Mouse (Mus musculus): Measurements from ENCODE around the gene Stard9. TPM values are rescaled to one million over a fixed set of nuclear protein-coding genes. Genes with fewer than 3 reads are reported as not detected.
"Not testable (repeated sequence)": the region's sequence is repeated elsewhere in the genome, so short reads cannot be mapped to it uniquely, and the experiment has no call there.

Gene Stard9
- polyA plus RNA-seq, 1 experiment, result 5.1 TPM

- Histone ChIP-seq H3K79me2 (ENCODE audit: control insufficient read depth, insufficient read depth) (peaks cover 6% of the 10 kb centered on the region), H3ac (ENCODE audit: control insufficient read depth, insufficient read length) (no peak overlapping the region), H3K4me2 (ENCODE audit: low read depth) (peak overlapping the region; percentile 51), H3K36me3 (ENCODE audit: control insufficient read depth, insufficient read depth) (no peaks in the 10 kb centered on the region), H3K27me3 (ENCODE audit: control insufficient read depth, insufficient read depth, insufficient read length) (no peaks in the 10 kb centered on the region), H3K4me3 (no peak overlapping the region)
- no peak for TF ChIP-seq MAX (IDR thresholded peaks at IDR 0.05; ENCODE audit: low read depth)
- TF ChIP-seq MYOD1 (IDR thresholded peaks at IDR 0.05; ENCODE audit: control insufficient read depth in 1 of 3, insufficient read length in 2 of 3, low read depth in 2 of 3), result no peak
- TF ChIP-seq E2F4 (IDR thresholded peaks at IDR 0.05; ENCODE audit: insufficient read depth), result no peak
These were observed 34.7 kb downstream of the Stard9 start for GRCm38 (mm10) chr2:120663491-120664154.

GRCm38 (mm10) chr2:120667446-120667845 lies 38.5 kb downstream of the Stard9 start:
- H3ac ChIP-seq (ENCODE audit: control insufficient read depth, insufficient read length), result no peak overlapping the region
- peaks cover 4% of the 10 kb centered on the region for H3K79me2 ChIP-seq (ENCODE audit: control insufficient read depth, insufficient read depth)
- no peak overlapping the region for H3K4me2 ChIP-seq (ENCODE audit: low read depth)
- no peaks in the 10 kb centered on the region for H3K36me3 ChIP-seq (ENCODE audit: control insufficient read depth, insufficient read depth)
- H3K4me3 ChIP-seq, result no peak overlapping the region
- no peaks in the 10 kb centered on the region for H3K27me3 ChIP-seq (ENCODE audit: control insufficient read depth, insufficient read depth, insufficient read length)
- TF ChIP-seq TCF3 (IDR thresholded peaks at IDR 0.05; ENCODE audit: insufficient read length, low read depth) (no peak), CEBPB (IDR thresholded peaks at IDR 0.05; ENCODE audit: insufficient read depth, poor library complexity, severe bottlenecking) (no peak), TCF12 (IDR thresholded peaks at IDR 0.05; ENCODE audit: insufficient read depth, poor library complexity, severe bottlenecking) (no peak), SRF (IDR thresholded peaks at IDR 0.05; ENCODE audit: control insufficient read depth, insufficient read length, low read depth) (no peak), MAX (IDR thresholded peaks at IDR 0.05; ENCODE audit: low read depth) (no peak), POLR2AphosphoS2 (IDR thresholded peaks at IDR 0.05; ENCODE audit: insufficient read length, low read depth) (no peak), REST (IDR thresholded peaks at IDR 0.05; ENCODE audit: insufficient read depth, insufficient read length) (no peak), MYOD1 (IDR thresholded peaks at IDR 0.05; ENCODE audit: control insufficient read depth in 1 of 3, insufficient read length in 2 of 3, low read depth in 2 of 3) (no peak), USF1 (IDR thresholded peaks at IDR 0.05; ENCODE audit: low read depth) (no peak), MYOG (IDR thresholded peaks at IDR 0.05; ENCODE audit: control insufficient read depth in 1 of 3, insufficient read depth in 1 of 3, insufficient read length in 2 of 3, low read depth in 2 of 3) (no peak), POLR2A (IDR thresholded peaks at IDR 0.05; ENCODE audit: insufficient read length, low read depth) (no peak), E2F4 (IDR thresholded peaks at IDR 0.05; ENCODE audit: insufficient read depth) (no peak)

GRCm38 (mm10) chr2:120670253-120670652 lies 41.3 kb downstream of the Stard9 start:
- no peak overlapping the region for H3K4me3 ChIP-seq
- TF ChIP-seq USF1 (IDR thresholded peaks at IDR 0.05; ENCODE audit: low read depth), result no peak
- H3K36me3 ChIP-seq (ENCODE audit: control insufficient read depth, insufficient read depth), result peaks cover 7% of the 10 kb centered on the region
- no peak overlapping the region for H3ac ChIP-seq (ENCODE audit: control insufficient read depth, insufficient read length)
- H3K4me2 ChIP-seq (ENCODE audit: low read depth), result no peak overlapping the region
- H3K79me2 ChIP-seq (ENCODE audit: control insufficient read depth, insufficient read depth), result no peaks in the 10 kb centered on the region
- no peaks in the 10 kb centered on the region for H3K27me3 ChIP-seq (ENCODE audit: control insufficient read depth, insufficient read depth, insufficient read length)

GRCm38 (mm10) chr2:120681151-120681550 lies 52.2 kb downstream of the Stard9 start:
- H3K4me2 ChIP-seq (ENCODE audit: low read depth); H3K36me3 ChIP-seq (ENCODE audit: control insufficient read depth, insufficient read depth); H3K4me3 ChIP-seq; H3K79me2 ChIP-seq (ENCODE audit: control insufficient read depth, insufficient read depth); H3K27me3 ChIP-seq (ENCODE audit: control insufficient read depth, insufficient read depth, insufficient read length); H3ac ChIP-seq (ENCODE audit: control insufficient read depth, insufficient read length): not testable (repeated sequence)

- H3K27me3 ChIP-seq (ENCODE audit: control insufficient read depth, insufficient read depth, insufficient read length), result no peaks in the 10 kb centered on the region
- H3K36me3 ChIP-seq (ENCODE audit: control insufficient read depth, insufficient read depth), result peaks cover 14% of the 10 kb centered on the region
- no peak overlapping the region for H3K4me3 ChIP-seq
- no peak overlapping the region for H3K4me2 ChIP-seq (ENCODE audit: low read depth)
- H3ac ChIP-seq (ENCODE audit: control insufficient read depth, insufficient read length), result no peak overlapping the region
- TF ChIP-seq SRF (IDR thresholded peaks at IDR 0.05; ENCODE audit: control insufficient read depth, insufficient read length, low read depth), result no peak
- no peak for TF ChIP-seq E2F4 (IDR thresholded peaks at IDR 0.05; ENCODE audit: insufficient read depth)
- TF ChIP-seq POLR2AphosphoS2 (IDR thresholded peaks at IDR 0.05; ENCODE audit: insufficient read length, low read depth), result no peak
- no peak for TF ChIP-seq POLR2A (IDR thresholded peaks at IDR 0.05; ENCODE audit: insufficient read length, low read depth)
- no peak for TF ChIP-seq MYOG (IDR thresholded peaks at IDR 0.05; ENCODE audit: control insufficient read depth in 1 of 3, insufficient read depth in 1 of 3, insufficient read length in 2 of 3, low read depth in 2 of 3)
- TF ChIP-seq MAX (IDR thresholded peaks at IDR 0.05; ENCODE audit: low read depth), result no peak
- TF ChIP-seq TCF12 (IDR thresholded peaks at IDR 0.05; ENCODE audit: insufficient read depth, poor library complexity, severe bottlenecking), result no peak
- TF ChIP-seq CEBPB (IDR thresholded peaks at IDR 0.05; ENCODE audit: insufficient read depth, poor library complexity, severe bottlenecking), result no peak
- no peak for TF ChIP-seq TCF3 (IDR thresholded peaks at IDR 0.05; ENCODE audit: insufficient read length, low read depth)
- TF ChIP-seq MYOD1 (IDR thresholded peaks at IDR 0.05; ENCODE audit: control insufficient read depth in 1 of 3, insufficient read length in 2 of 3, low read depth in 2 of 3), result no peak
- H3K79me2 ChIP-seq (ENCODE audit: control insufficient read depth, insufficient read depth), result no peaks in the 10 kb centered on the region
These were observed 68.8 kb downstream of the Stard9 start for GRCm38 (mm10) chr2:120697767-120698166.

All from myocyte (in vitro differentiated cells).